Mouse (Mus musculus): Measurements from ENCODE around the gene Enpp6.

Gene Enpp6

DNA sequence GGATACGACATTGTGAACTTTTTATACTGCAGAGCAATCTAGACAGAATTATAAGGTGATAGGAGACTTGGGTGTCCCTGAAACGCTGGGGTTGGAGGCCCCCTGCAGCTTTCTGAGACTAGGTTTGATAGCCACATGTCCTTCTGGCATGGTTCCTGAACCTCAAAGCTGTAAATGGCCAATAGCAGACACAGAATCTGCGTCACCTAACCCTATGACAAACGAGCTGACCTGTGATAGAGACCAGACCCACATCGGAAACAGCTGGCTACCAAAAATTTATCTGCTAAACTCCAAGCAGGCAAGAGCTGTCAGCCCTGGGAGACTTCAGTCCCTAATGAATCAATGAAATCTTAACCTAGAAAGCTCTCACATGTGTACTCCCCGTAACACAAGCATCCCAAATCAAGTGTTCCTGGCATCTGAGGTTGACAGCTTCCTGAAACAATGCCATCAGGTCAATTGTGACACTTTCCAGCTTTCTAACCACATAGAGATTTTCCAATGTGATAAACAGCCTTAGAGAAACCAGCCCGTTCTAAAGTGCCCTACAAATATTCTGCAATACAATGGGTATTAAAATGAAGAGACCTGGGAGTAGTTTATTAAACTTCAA lies 74.5 kb downstream of the Enpp6 start:
- no peak for ATAC-seq (ENCODE audit: low TSS enrichment)

DNA sequence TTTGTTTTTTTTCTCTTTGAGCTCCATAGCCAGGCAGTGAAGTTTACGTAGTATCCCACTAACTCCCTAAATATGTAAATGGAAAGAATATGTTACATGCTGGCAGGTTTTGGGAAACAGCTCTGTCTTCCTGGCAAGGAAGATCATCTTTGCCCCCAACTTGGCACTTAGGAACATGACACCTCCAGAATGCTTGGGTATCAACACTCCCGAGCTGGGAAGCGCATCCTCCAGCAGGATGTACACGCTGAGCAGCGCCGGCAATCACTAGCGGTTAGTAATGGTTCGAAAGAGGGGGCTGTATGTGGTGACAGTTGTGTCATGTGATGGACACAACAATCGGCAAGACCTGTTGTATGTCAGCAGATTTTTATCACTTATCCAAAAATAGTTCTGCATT lies 80.4 kb downstream of the Enpp6 start:
- ATAC-seq (ENCODE audit: low TSS enrichment) = no peak

DNA sequence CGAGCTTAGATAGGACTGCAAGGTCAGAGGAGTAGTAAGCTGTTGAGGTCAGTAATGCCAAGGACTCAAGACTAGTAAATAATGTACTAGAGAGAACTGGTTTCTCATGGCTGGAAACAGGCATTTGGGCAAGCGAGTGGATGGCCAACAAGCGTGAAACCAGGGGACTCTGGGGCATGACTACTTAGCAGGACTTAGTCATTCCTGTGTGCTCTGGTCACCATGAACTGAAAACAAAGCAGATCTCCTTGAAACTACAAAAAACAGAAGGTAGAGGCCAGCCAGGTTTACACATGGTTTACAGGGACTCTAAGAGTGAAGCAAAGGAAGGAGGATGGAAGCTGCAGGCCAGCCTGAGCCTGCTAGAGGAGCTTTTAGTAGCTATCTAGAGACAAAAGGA lies 82.9 kb downstream of the Enpp6 start:
- ATAC-seq (ENCODE audit: low TSS enrichment) = no peak

DNA sequence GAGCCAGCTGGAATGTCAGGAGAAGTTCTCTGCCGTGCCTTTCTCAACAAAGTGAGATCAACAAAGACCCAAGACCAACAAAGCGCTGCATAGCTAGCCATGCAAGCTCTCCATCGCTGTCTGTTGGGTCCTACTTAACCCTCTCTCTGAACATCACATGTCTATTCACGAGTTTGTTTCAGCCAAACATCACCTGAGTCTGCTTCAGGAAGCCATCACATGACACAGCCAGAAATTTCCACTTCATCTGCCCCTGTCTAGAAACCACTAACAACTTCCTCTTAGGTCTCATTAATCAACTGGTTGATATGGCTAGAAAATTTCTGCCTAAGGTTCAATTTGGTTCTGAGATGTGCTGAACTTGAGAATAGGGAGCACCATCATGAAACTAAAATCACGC lies 85.3 kb downstream of the Enpp6 start:
- no peak for ATAC-seq (ENCODE audit: low TSS enrichment)

DNA sequence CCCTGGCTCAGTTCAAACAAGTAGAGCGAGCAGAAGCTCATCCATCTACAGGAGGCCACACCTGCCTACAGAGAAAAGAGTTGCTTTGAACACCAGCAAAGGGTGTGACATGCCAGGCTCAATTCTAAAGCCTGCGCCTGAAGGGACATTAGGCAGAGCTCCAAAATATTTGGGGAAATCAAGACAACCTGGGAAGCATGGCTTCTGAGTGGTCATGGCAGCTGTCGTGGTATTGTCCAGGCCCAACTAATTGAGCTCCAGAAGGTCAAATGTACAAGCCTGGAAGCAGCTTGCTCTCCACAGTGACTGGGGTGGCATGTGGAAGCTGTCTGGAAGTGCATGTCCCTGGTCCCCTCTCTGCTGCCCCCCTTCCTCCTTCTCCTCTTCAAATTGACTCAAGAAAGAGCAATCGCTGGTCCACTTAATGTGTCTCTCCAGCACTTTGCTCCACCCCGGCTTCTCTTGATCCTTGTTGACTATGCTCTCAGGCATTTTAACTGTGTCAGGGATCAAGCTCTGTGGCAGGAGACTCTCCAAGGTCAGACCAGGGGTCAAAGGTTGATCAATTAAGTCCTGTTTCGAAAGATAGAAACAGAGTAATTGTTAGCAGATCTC lies 89.4 kb downstream of the Enpp6 start:
- no peak for ATAC-seq (ENCODE audit: low TSS enrichment)

DNA sequence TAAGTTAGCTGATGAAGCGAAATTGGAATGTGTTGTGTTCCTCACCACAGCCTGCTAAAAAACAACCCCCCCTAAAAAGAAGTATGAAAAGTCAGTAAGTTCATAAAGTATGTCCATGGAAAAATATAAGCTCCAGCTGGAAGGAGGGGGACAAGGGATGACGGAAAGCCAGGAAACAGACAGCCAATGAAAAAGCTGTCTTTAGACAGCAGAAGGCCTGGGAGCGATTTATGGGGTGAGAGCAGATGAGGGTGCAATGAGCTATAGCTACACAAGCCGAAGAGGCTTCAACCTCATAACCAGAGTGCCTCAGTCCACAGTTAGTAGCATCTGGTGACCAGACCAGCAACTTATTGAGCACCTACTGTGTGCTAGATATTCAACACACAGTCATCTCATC lies 93.3 kb downstream of the Enpp6 start:
- ATAC-seq (ENCODE audit: low TSS enrichment) = no peak

DNA sequence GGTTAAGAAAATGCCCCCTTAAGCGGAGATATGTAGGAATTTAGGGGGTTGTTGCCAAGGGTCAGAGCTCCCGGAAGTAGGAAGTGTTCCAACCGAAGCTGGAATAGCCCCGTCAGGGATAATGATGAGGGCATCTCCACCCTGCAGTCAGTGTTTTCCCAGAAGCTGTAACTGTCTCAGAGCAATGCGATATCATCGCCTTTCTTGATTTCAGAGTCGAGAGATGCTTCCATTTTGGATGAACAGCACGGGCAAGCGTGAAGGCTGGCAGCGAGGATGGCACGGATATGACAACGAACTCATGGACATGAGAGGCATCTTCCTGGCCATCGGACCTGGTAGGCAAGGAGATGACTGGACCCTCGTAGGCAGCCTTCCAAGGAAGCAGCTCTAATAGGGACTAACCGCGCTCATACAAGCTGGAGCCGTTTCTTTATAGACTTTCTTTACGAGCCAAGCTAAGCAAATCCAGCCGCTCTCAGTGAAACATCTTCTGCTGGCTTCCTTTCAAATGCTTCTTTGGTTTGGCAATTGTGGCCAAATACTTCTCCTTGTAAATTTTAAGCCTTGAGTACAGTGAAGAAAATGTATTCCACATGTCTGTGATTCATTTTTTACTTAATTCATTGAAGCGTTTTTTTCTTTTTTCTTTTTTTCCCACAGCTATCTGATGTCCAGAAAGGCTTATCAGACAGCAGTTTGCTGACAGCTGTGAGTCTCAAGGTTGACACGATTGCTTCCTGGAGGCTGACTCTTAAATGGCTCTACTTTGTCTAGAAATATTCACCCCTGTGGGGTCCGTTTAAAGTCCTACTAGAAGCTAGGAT lies 95.7 kb downstream of the Enpp6 start:
- peak; percentile 72 for ATAC-seq (ENCODE audit: low TSS enrichment)

DNA sequence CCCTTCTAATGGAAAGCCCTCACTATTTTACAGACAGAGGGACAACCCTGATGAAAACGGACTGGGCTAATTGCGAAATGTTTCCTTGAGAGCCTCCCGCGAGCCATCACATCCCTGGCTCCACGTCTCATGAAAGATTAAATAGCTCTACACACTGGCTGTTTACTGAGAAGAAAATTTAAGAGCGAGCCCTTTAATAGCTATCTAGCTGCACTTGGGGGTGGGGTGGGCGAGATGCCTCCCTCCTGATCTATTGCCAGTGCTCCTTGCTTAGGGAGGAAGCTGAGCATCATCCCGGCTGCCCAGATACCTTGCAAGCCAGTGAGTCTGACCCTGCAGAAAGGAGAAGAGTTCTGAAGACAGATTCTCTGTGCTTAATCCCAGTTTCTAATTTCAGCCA lies 103.3 kb downstream of the Enpp6 start:
- ATAC-seq (ENCODE audit: low TSS enrichment) = no peak

DNA sequence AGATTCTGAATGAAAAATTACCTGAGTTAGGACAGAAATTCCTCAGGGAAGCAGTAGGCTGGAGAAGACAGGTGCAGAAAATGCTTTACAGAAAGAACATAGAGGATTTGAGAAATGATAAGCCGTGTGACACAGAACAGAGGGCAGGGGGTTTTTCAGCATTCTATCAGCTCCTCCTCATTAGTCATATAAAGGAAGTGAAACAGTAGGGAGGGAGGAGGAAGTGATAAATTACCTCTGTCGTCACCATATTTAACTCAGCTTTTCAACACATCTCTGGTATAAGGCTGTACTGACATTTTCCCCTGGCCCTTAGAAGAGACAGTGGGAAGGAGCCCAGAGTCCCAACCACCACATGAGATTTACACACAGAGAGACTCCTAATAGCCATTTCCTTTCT lies 118.9 kb downstream of the Enpp6 start:
- no peak for ATAC-seq (ENCODE audit: low TSS enrichment)

DNA sequence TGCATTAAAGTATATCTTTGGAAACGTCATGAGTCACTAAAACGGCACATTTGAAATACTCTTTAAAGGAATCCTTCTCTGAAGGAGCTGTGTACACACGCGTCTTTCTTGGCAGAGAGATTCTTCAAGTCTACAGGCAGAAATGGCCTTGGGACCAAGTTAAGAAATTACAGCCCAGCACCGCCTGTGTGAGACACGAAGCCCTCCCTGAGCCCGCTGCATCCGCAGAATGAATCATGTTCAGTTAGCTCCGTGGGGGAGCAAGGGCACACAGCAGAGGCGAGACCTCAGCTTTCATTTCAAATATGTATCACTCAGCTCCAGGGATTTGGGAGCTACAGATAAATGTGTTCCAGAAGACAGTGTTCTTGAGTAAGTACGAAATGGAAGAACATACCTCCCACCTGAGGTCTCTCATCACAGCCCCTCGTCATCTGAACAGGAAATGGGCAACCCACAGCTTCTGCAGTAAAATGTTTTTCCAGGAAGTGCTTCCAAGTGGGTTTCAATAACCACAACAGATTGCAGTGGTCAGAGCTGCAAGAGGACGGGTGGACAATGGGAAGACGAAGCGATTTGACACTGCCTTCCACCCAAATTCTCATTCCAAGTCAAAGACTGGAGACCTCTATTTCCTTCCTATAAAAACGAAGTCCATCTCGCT lies 127.6 kb downstream of the Enpp6 start:
- peak; percentile 62 for ATAC-seq (ENCODE audit: low TSS enrichment)

DNA sequence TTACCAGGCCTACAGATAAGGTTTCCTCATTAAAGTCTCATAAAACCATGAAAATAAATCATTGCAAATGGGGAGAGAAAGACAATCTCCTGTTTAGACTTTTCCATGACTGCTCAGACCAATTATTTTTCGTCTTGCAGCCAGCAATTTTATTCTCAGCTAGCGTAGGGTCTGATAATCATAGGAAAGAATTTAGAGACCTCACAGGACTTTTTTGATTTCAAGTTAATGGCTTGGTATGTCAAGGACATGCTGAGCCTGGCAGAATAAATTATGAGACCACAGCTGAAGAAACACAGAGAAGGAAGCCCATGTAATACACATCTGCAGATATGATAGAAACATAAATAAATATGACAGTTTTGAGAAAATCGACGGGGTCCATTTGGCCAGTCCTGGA lies 130.6 kb downstream of the Enpp6 start:
- ATAC-seq (ENCODE audit: low TSS enrichment) = no peak

DNA sequence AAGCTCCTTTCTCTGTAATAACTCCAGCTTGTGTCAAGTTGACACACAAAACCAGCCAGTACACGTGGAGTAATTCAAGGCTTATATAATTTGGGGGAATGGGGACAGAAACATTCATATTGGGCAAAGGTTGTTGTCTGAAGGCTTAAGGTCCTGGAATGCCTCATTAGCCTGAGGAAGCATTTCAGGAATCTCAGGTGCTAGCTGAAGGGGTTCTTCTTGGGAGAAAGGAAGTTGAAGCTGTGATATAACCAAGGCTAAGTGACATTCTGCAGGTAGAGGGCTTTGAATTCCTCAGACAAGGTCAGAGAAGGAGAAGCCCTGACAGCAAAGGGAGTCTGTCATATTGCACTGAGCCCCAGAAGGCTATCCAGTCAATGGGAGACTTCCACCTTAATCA lies 133.2 kb downstream of the Enpp6 start:
- no peak for ATAC-seq (ENCODE audit: low TSS enrichment)

DNA sequence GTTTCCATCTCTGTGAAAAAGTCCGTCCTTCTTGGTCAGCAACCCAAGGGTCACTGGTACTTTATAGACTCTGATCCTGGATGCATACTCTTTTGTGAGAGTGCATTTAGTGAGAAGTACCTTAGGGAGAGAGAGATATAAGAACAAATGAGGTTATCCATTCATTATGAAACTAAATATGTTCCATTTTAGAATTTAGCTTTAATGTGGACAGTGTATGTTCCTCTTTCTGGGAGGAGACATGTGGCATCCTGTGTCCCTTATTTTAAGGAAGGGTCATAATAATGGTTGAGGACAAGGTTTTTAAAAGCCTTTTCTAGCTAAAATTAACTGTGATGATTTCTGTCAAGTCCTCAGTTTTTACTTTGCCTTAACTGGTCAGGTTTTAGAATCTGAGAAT lies 142.2 kb downstream of the Enpp6 start:
- no peak for ATAC-seq (ENCODE audit: low TSS enrichment)

DNA sequence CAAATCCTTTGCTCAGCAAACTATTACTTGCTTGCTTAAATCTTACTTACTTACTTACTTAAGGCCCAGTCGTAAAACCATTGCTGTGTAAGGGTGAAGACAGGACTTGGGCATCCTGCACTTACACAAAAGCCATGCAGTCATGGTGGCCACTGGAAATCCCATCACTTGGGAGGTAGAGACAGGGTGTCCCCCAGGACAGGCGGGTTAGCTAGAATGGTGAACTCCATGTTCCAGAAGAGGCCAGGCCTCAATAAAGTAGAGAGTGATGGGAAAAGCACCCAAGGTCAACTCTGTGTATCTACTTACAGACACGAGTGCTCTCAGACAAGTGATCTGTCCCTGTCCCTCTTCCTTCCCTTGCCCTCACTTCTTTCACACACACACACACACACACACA lies 146.7 kb downstream of the Enpp6 start:
- no peak for ATAC-seq (ENCODE audit: low TSS enrichment)

DNA sequence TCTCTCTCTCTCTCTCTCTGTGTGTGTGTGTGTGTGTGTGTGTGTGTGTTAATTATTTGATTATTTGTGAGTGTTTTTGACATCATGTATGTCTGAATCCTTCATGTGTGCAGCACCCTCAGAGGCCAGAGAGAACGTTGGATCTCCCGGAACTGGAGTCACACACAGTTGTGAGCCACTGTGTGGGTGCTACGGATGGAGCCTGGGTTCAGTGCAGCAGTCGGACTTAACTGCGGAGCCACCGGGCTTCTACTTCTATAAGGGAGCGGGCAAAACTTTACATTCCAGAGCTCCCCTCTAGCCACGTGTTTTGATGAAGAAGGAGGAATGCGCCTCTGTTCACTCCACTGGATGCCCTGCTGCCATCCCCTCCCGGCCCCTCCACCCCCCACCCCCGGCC lies 148.0 kb downstream of the Enpp6 start:
- ATAC-seq (ENCODE audit: low TSS enrichment) = no peak

DNA sequence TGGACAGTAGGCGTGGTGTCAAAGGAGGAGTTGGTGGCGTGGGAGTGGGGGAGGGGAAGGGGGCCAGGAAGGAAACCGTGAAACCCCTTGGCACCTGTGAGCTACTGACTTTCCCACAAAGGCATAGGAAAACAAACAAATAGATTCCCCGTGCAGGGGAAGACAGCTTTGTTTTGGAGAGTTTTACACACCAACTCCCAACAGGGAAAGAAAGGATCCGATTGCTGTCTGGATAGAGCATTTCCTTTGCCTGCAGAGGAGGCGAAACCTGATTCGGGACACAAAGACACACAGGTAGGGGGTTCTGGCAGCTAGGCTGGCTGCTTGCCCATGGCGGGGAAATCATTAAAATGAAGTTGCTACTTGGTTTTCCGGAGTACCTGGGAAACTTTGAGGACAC lies 148.9 kb downstream of the Enpp6 start:
- ATAC-seq (ENCODE audit: low TSS enrichment) = no peak

DNA sequence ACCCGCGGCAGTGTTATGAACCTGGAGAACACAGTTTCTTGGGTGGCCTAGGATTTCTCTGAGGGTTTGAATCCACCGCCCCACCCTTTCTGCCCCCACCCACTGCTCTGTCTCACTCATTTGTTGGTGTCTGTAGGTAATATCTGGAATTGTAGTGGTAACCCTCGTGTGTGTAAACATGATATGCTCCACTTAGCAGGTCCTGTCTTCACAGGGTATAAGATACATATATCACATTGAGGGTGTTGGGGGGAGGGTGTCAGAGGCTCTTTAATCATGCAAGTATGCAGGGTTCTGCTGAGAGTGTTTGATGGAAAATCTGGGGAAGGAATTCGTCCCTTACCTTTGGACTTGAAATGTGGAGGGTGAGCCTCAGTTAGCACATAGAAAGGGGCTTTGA lies 149.4 kb downstream of the Enpp6 start:
- ATAC-seq (ENCODE audit: low TSS enrichment) = no peak

DNA sequence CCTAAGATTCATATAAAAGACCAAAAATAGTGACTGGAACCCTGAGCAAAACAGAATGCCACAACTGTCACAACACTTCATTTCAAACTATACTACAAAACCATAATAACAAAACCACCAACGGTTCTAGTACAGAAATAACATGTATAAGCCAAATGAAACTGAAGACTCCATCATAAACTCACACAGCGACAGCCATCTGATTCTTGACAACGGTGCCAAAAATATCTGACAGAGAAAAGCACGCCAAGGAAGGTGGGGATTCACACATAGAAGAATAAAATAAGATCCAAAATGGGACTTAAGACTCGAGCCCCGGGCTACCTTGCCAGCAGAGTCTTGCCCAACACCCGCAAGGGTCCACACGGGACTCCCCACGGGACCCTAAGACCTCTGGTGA lies 158.6 kb downstream of the Enpp6 start:
- ATAC-seq (ENCODE audit: low TSS enrichment) = peak; percentile 85
